Mouse (Mus musculus) thymus, adult 2 months (tissue): ENCODE data around the gene Colec11.

ENCODE experiments used
- CTCF ChIP-seq: fragments of 200-500 bp; IDR thresholded peaks from 2 replicates; pipeline ENCODE4 v1.5.1; 2012; ENCODE audit warnings: mild to moderate bottlenecking, control low read depth, low read length, moderate library complexity, borderline replicate concordance; ENCODE audit not compliant: control insufficient read depth, poor library complexity, insufficient read depth; ENCODE audit errors: extremely low read depth
- POLR2A ChIP-seq: fragments of 200-500 bp; IDR thresholded peaks from 2 replicates; pipeline ENCODE4 v1.6.1; 2012; ENCODE audit warnings: mild to moderate bottlenecking, low read length, control low read depth, moderate library complexity; ENCODE audit not compliant: control insufficient read depth, poor library complexity, insufficient read depth; ENCODE audit errors: extremely low read depth

- TF ChIP-seq CTCF = no peak
- TF ChIP-seq POLR2A = no peak
These were observed 24.6 kb downstream of the Colec11 start for GRCm38 (mm10) chr12:28598526-28598991.
